Mouse (Mus musculus) hematopoietic stem cell, adult 5-6 weeks (primary cell): ENCODE measurements around the gene Rapgef1. TPM values are rescaled to one million over a fixed set of nuclear protein-coding genes. Genes with fewer than 3 reads are reported as not detected.
A peak's percentile ranks its signal among the peaks of the same experiment; 100 is the strongest.

Source experiments
- ATAC-seq, 2 experiments: fragments of 125-278 bp in 1 of 2; replicated peaks in 1 of 2; 2 replicates each; pipeline ENCODE4 v1.8.0; 2016 to 2017; ENCODE audit warnings: inconsistent platforms in 2 of 2, mild to moderate bottlenecking in 2 of 2, moderate number of reproducible peaks in 2 of 2, low read depth in 1 of 2, moderate TSS enrichment in 1 of 2; ENCODE audit not compliant: low FRiP score in 2 of 2, poor library complexity in 2 of 2, severe bottlenecking in 2 of 2, insufficient read depth in 1 of 2, low TSS enrichment in 1 of 2
- total RNA-seq: library from RNA; stranded (forward); fragments of 172-1452, 232-1000 nt; gene quantifications from 2 replicates; pipeline ENCODE4 v1.2.3, GENCODE M21; 2017

Gene Rapgef1
- total RNA-seq, 1 experiment from 2014 or later, result 32.4 TPM

- no peak for ATAC-seq
These were observed 37.6 kb downstream of the Rapgef1 start for GRCm38 (mm10) chr2:29657089-29657488.

- peak; percentile 87 to 90 for ATAC-seq
These were observed 42.3 kb downstream of the Rapgef1 start for GRCm38 (mm10) chr2:29661751-29662191.

GRCm38 (mm10) chr2:29663260-29663877 lies 43.8 kb downstream of the Rapgef1 start:
- no peak for ATAC-seq

GRCm38 (mm10) chr2:29665421-29665820 lies 45.9 kb downstream of the Rapgef1 start:
- no peak for ATAC-seq

- ATAC-seq, result no peak
These were observed 47.1 kb downstream of the Rapgef1 start for GRCm38 (mm10) chr2:29666589-29666988.

- no peak for ATAC-seq
These were observed 47.6 kb downstream of the Rapgef1 start for GRCm38 (mm10) chr2:29667109-29667508.

GRCm38 (mm10) chr2:29668011-29668691 lies 48.6 kb downstream of the Rapgef1 start:
- no peak for ATAC-seq

GRCm38 (mm10) chr2:29668963-29669362 lies 49.4 kb downstream of the Rapgef1 start:
- ATAC-seq, result no peak

GRCm38 (mm10) chr2:29669711-29670110 lies 50.2 kb downstream of the Rapgef1 start:
- ATAC-seq, result no peak

GRCm38 (mm10) chr2:29670231-29670991 lies 50.9 kb downstream of the Rapgef1 start:
- ATAC-seq, result peak; percentile 35 to 46; a peak in 2 of 4 replicates

- ATAC-seq, result no peak
These were observed 51.9 kb downstream of the Rapgef1 start for GRCm38 (mm10) chr2:29671374-29671773.

- no peak for ATAC-seq
These were observed 52.3 kb downstream of the Rapgef1 start for GRCm38 (mm10) chr2:29671856-29672255.

GRCm38 (mm10) chr2:29672746-29673536 lies 53.4 kb downstream of the Rapgef1 start:
- peak; percentile 87 to 89 for ATAC-seq

GRCm38 (mm10) chr2:29674087-29674486 lies 54.6 kb downstream of the Rapgef1 start:
- ATAC-seq, result no peak

- no peak for ATAC-seq
These were observed 55.0 kb downstream of the Rapgef1 start for GRCm38 (mm10) chr2:29674545-29674944.

GRCm38 (mm10) chr2:29675846-29676245 lies 56.3 kb downstream of the Rapgef1 start:
- no peak for ATAC-seq

GRCm38 (mm10) chr2:29676513-29676912 lies 57.0 kb downstream of the Rapgef1 start:
- no peak for ATAC-seq
